Mouse (Mus musculus) frontal cortex, postnatal 36 days (tissue): ENCODE measurements at regions not wholly inside any gene's neighbourhood (a gene's known extent, or its start where the extent isn't known, plus 50 kb on each side); places are given as distances from the start of the nearest gene placed in this dataset.

ENCODE experiments used
- DNase-seq, 2 experiments: peaks; one replicate each; pipeline ENCODE4 v3.0.0; 2022; ENCODE audit warnings: low spot score in 2 of 2

- DNase-seq, result no peak
These were observed 296.6 kb downstream of the Dmac1 start for GRCm38 (mm10) chr4:74981491-74981890.

GRCm38 (mm10) chr4:74972143-74972542, 306.0 kb downstream of the Dmac1 start:
- peak in 1 of 2 experiments; percentile 2 for DNase-seq
